Mouse (Mus musculus) adrenal gland, adult 8-10 months (tissue): ENCODE measurements at regions not wholly inside any gene's neighbourhood (a gene's known extent, or its start where the extent isn't known, plus 50 kb on each side); places are given as distances from the start of the nearest gene placed in this dataset.
A peak's percentile ranks its signal among the peaks of the same experiment; 100 is the strongest.

Experiments used
- DNase-seq: peaks from one replicate; pipeline ENCODE4 v3.0.0; 2022

- no peak for DNase-seq
Measured at GRCm38 (mm10) chr12:92509494-92509893, 660.5 kb upstream of the Sel1l start.

- no peak for DNase-seq
Measured at GRCm38 (mm10) chr12:92508796-92509489, 660.0 kb upstream of the Sel1l start.

- no peak for DNase-seq
Measured at GRCm38 (mm10) chr12:92483984-92484383, 635.0 kb upstream of the Sel1l start.

GRCm38 (mm10) chr12:92474293-92475062 lies 625.5 kb upstream of the Sel1l start:
- no peak for DNase-seq

GRCm38 (mm10) chr12:92451110-92451818 lies 602.3 kb upstream of the Sel1l start:
- DNase-seq: no peak

- DNase-seq: no peak
Measured at GRCm38 (mm10) chr12:92418458-92418857, 569.5 kb upstream of the Sel1l start.

- DNase-seq: no peak
Measured at GRCm38 (mm10) chr12:92405506-92405905, 556.5 kb upstream of the Sel1l start.

GRCm38 (mm10) chr12:92400987-92401386 lies 552.0 kb upstream of the Sel1l start:
- no peak for DNase-seq

GRCm38 (mm10) chr12:92386195-92386594 lies 537.2 kb upstream of the Sel1l start:
- DNase-seq: no peak

- no peak for DNase-seq
Measured at GRCm38 (mm10) chr12:92384266-92384937, 535.4 kb upstream of the Sel1l start.

GRCm38 (mm10) chr12:92379130-92379529 lies 530.2 kb upstream of the Sel1l start:
- DNase-seq: no peak

GRCm38 (mm10) chr12:92365926-92366325 lies 517.0 kb upstream of the Sel1l start:
- no peak for DNase-seq

GRCm38 (mm10) chr12:92353386-92354257 lies 504.7 kb upstream of the Sel1l start:
- DNase-seq: no peak

- DNase-seq: no peak
Measured at GRCm38 (mm10) chr12:92318241-92318640, 469.3 kb upstream of the Sel1l start.

GRCm38 (mm10) chr12:92317609-92318008 lies 468.7 kb upstream of the Sel1l start:
- no peak for DNase-seq

- DNase-seq: no peak
Measured at GRCm38 (mm10) chr12:92316285-92316684, 467.3 kb upstream of the Sel1l start.

- DNase-seq: no peak
Measured at GRCm38 (mm10) chr12:92315820-92316219, 466.9 kb upstream of the Sel1l start.

GRCm38 (mm10) chr12:92302951-92303591 lies 454.1 kb upstream of the Sel1l start:
- DNase-seq: peak; percentile 5

GRCm38 (mm10) chr12:92294887-92295286 lies 445.9 kb upstream of the Sel1l start:
- no peak for DNase-seq

GRCm38 (mm10) chr12:92293341-92293720 lies 444.4 kb upstream of the Sel1l start:
- DNase-seq: no peak
